Mouse (Mus musculus) CH12.LX (cell line): Measurements from ENCODE around the gene Sp100. TPM values are rescaled to one million over a fixed set of nuclear protein-coding genes. Genes with fewer than 3 reads are reported as not detected.

Experiments used
- DNase-seq: peaks from one replicate; pipeline ENCODE4 v3.0.0-alpha.2; 2013; ENCODE audit errors: extremely low read depth
- H3K27ac ChIP-seq: 2 replicates; pipeline ENCODE4 v1.5.1; 2012; ENCODE audit warnings: low read depth, mild to moderate bottlenecking, control low read depth, moderate library complexity; ENCODE audit not compliant: insufficient read depth
- H3K27me3 ChIP-seq: replicated peaks from 2 replicates; pipeline ENCODE3; 2012; ENCODE audit warnings: inconsistent platforms
- H3K36me3 ChIP-seq, 2 experiments: replicated peaks in 1 of 2; 2 replicates each; pipeline versions ENCODE3 to v1.6.1; 2012; ENCODE audit warnings: inconsistent platforms in 1 of 2, low read length in 1 of 2, mild to moderate bottlenecking in 1 of 2, mixed read lengths in 1 of 2, moderate library complexity in 1 of 2; ENCODE audit not compliant: control insufficient read depth in 1 of 2, insufficient read depth in 1 of 2
- H3K4me1 ChIP-seq, 2 experiments: 2 replicates each; pipeline ENCODE4 v1.6.1; 2012; ENCODE audit warnings: inconsistent platforms in 1 of 2, moderate library complexity in 1 of 2; ENCODE audit not compliant: insufficient read depth in 2 of 2, control insufficient read depth in 1 of 2
- H3K4me2 ChIP-seq: 2 replicates; pipeline ENCODE4 v1.6.1; 2012; ENCODE audit warnings: low read depth, mild to moderate bottlenecking, control low read depth; ENCODE audit not compliant: poor library complexity, insufficient read depth, severe bottlenecking
- H3K4me3 ChIP-seq, 3 experiments: fragments of 150-350 bp in 1 of 3; sonication (generic) in 1 of 3; replicated peaks in 1 of 3; 2 replicates each; pipeline versions ENCODE3 to v1.5.1; 2011 to 2012; ENCODE audit warnings: low read depth in 2 of 3, low read length in 2 of 3, mild to moderate bottlenecking in 2 of 3, moderate library complexity in 2 of 3, control low read depth in 1 of 3, improper control_type of control experiment in 1 of 3, inconsistent platforms in 1 of 3, mixed read lengths in 1 of 3; ENCODE audit not compliant: poor library complexity in 1 of 3
- H3K79me2 ChIP-seq: replicated peaks from 2 replicates; pipeline ENCODE4 v1.6.1; 2012; ENCODE audit warnings: mild to moderate bottlenecking, moderate library complexity; ENCODE audit not compliant: control insufficient read depth, poor library complexity, insufficient read depth, severe bottlenecking; ENCODE audit errors: extremely low read depth
- H3K9ac ChIP-seq: 2 replicates; pipeline ENCODE4 v1.6.1; 2012; ENCODE audit warnings: low read depth, mild to moderate bottlenecking, control low read depth, moderate library complexity; ENCODE audit not compliant: insufficient read depth
- H3K9me3 ChIP-seq: replicated peaks from 2 replicates; pipeline ENCODE3; 2012; ENCODE audit warnings: low read length, inconsistent platforms, mixed read lengths
- BHLHE40 ChIP-seq: IDR thresholded peaks from 2 replicates; pipeline ENCODE4 v1.6.1; 2011; ENCODE audit warnings: mild to moderate bottlenecking, low read depth, low read length, improper control_type of control experiment
- CHD1 ChIP-seq: IDR thresholded peaks from 2 replicates; pipeline ENCODE4 v1.6.1; 2012; ENCODE audit warnings: low read depth, low read length, improper control_type of control experiment, inconsistent platforms
- E2F4 ChIP-seq: IDR thresholded peaks from 2 replicates; pipeline ENCODE4 v1.6.1; 2011; ENCODE audit warnings: low read depth, low read length, improper control_type of control experiment; ENCODE audit not compliant: insufficient replicate concordance
- EP300 ChIP-seq: IDR thresholded peaks from 2 replicates; pipeline ENCODE4 v1.6.1; 2011; ENCODE audit warnings: low read length, improper control_type of control experiment
- IRF4 ChIP-seq: IDR thresholded peaks from 2 replicates; pipeline ENCODE4 v1.6.1; 2014; ENCODE audit warnings: low read depth, mild to moderate bottlenecking, inconsistent platforms, low read length, improper control_type of control experiment
- JUND ChIP-seq: conservative IDR thresholded peaks from 2 replicates; pipeline ENCODE4 v1.6.1; 2011; ENCODE audit warnings: low read depth, low read length, improper control_type of control experiment
- MAFK ChIP-seq: IDR thresholded peaks from 2 replicates; pipeline ENCODE4 v1.6.1; 2011; ENCODE audit warnings: low read length, improper control_type of control experiment; ENCODE audit not compliant: insufficient replicate concordance
- MAZ ChIP-seq: IDR thresholded peaks from 2 replicates; pipeline ENCODE4 v1.6.1; 2012; ENCODE audit warnings: low read depth, mild to moderate bottlenecking, inconsistent platforms, low read length, improper control_type of control experiment, moderate library complexity
- MXI1 ChIP-seq: IDR thresholded peaks from 2 replicates; pipeline ENCODE4 v1.6.1; 2011; ENCODE audit warnings: mild to moderate bottlenecking, low read depth, low read length, improper control_type of control experiment
- MYC ChIP-seq: IDR thresholded peaks from 2 replicates; pipeline ENCODE4 v1.6.1; 2011; ENCODE audit warnings: low read depth, mild to moderate bottlenecking, improper control_type of control experiment, low read length
- NELFE ChIP-seq: IDR thresholded peaks from 2 replicates; pipeline ENCODE4 v1.6.1; 2011; ENCODE audit warnings: low read depth, low read length, improper control_type of control experiment
- POLR2A ChIP-seq: IDR thresholded peaks from 2 replicates; pipeline ENCODE4 v1.6.1; 2011; ENCODE audit warnings: low read depth, mild to moderate bottlenecking, improper control_type of control experiment, low read length
- RAD21 ChIP-seq: IDR thresholded peaks from 2 replicates; pipeline ENCODE4 v1.6.1; 2011; ENCODE audit warnings: low read depth, mild to moderate bottlenecking, low read length, improper control_type of control experiment, moderate library complexity
- RCOR1 ChIP-seq: conservative IDR thresholded peaks from 2 replicates; pipeline ENCODE4 v1.6.1; 2012; ENCODE audit warnings: low read depth, mild to moderate bottlenecking, inconsistent platforms, low read length, improper control_type of control experiment
- UBTF ChIP-seq: IDR thresholded peaks from 2 replicates; pipeline ENCODE4 v1.6.1; 2012; ENCODE audit warnings: low read depth, mild to moderate bottlenecking, inconsistent platforms, low read length, improper control_type of control experiment, moderate library complexity
- USF2 ChIP-seq: conservative IDR thresholded peaks from 2 replicates; pipeline ENCODE4 v1.6.1; 2011; ENCODE audit warnings: low read depth, low read length, improper control_type of control experiment
- dilution Hi-C: fragments of 300-500 bp; cut with MboI; formaldehyde crosslinking; loops from 2 replicates; pipeline ENCODE4 v1.14.3; 2020; ENCODE audit warnings: low sequenced_read_pairs; ENCODE audit not compliant: extremely low pct_unique_long_range_greater_than_20kb, extremely low pct_ligation_motif_present
- in situ Hi-C: fragments of 300-500 bp; cut with MboI; formaldehyde crosslinking; loops from 3 replicates; pipeline ENCODE4 v1.14.3; 2019; ENCODE audit warnings: low sequenced_read_pairs, low pct_ligation_motif_present, low pct_unique_long_range_greater_than_20kb, mixed read lengths
- polyA plus RNA-seq: library from polyadenylated mRNA; unstranded; fragments of >175 nt; gene quantifications from 2 replicates; pipeline ENCODE4 v1.2.1, GENCODE M21; 2012; ENCODE audit warnings: low read depth; ENCODE audit not compliant: insufficient read length
- total RNA-seq, 2 experiments: library from RNA; depleted of rRNA; stranded (reverse); fragments of 300-350 nt in 1 of 2; fragments of >200 nt in 1 of 2; gene quantifications; 2 replicates each; pipeline ENCODE4 v1.2.3; 2012 to 2014

Gene Sp100
- total and polyA plus RNA-seq, 3 experiments: 24.7 to 74.0 (median 59.5) TPM

DNA sequence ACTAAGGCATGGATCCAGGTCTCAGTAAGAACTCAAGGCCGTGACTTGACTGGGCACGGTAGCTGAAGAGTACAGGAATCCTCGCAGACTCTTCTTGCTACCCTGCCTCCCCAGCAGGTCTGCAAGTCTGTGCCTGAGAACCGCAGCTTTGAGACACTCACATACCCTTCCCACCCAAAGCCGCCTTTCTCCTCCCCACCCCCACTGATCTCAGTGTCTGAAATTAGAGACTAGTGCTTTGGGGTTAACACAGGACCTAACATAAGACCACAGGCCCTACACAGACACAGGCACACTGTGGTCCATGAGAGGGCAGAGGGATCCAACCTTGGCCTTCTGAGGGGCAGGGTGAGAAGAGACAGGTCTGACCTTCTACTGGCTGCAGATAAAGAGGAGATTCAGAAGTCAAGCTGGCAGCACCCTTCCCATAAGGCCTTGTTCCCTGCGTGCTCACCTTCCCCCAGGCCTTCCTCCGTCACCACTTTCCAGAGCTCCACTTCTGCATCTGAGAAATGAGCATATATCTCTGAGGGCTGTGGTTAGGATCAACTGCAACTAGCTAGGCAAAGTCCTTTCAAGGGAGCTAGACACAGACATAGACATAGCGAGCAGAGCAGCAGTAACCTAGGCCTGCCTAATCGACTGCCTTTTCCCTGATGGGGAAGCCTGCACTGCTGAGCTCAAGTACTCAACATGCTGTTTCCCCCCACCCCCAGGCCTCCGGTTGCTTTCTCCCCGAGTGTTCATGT is 102.3 kb downstream of the Sp100 start (continued):
- TF ChIP-seq E2F4 (no peak), CHD1 (no peak), USF2 (no peak), MYC (no peak), UBTF (no peak), RCOR1 (no peak), MAFK (no peak), JUND (no peak), NELFE (peak; percentile 11; the same call in 1 of the 2 replicates), IRF4 (peak; percentile 48; the same call in 1 of the 2 replicates), MXI1 (peak; percentile 37; the same call in 1 of the 2 replicates), RAD21 (no peak; the same call in 1 of the 2 replicates), BHLHE40 (no peak)

DNA sequence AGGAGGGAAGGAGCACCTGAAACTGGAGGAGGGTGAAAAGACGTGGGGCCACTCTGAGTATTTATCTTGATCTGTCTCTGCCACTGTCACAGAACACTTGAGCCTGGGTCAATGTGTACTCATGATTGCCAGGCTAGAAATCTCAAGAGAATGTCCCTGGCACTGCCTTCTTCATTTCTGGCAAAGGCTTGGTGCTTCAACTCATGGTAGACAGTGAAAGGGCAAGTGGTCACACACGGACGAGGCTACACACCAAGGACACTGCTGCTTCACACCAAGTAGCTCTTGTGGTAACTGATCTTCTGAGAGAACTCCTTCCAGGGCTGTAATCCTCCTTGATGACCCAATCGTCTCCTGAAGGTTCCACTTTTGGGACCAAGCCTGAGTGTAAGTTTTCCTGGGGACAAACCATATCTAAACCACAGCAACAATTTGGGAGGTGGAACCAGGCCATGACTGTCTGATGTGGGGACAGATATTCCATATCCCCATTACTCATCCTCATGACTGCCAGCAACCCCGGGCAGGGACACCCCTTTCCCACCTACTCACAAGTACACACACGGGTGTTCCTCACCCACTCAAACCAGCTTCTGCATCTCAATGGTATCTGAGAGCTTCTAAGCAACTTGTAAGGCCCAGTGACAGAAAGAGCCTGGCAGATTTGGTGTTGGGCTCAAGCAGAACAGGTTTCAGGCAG is 107.9 kb downstream of the Sp100 start:
- in situ Hi-C loops: no loop called here
- Histone ChIP-seq H3K9ac (no peak overlapping the region), H3K27ac (peak overlapping the region; percentile 77; the same call in 1 of the 2 replicates), H3K9me3 (no peaks in the 10 kb centered on the region), H3K4me3 (no peak overlapping the region)
- TF ChIP-seq MAZ (no peak), E2F4 (no peak), EP300 (no peak), POLR2A (0 out of 2 replicates have a peak, but pooled peaks have one; percentile 5)
- TF ChIP-seq, all 38 proteins: peak for 1
- Histone ChIP-seq H3K4me1 (peaks cover 14 to 65% of the 10 kb centered on the region in 2 experiments; a peak in 3 of 4 replicates), H3K27me3 (no peaks in the 10 kb centered on the region), H3K79me2 (no peaks in the 10 kb centered on the region), H3K36me3 (no peaks in the 10 kb centered on the region), H3K4me2 (peak overlapping the region; percentile 69; the same call in 1 of the 2 replicates)
- no peak for DNase-seq
- dilution Hi-C loops: no loop called here
